9 mouse cellular contexts compared by ENCODE assay signal in the genomic region with DNA sequence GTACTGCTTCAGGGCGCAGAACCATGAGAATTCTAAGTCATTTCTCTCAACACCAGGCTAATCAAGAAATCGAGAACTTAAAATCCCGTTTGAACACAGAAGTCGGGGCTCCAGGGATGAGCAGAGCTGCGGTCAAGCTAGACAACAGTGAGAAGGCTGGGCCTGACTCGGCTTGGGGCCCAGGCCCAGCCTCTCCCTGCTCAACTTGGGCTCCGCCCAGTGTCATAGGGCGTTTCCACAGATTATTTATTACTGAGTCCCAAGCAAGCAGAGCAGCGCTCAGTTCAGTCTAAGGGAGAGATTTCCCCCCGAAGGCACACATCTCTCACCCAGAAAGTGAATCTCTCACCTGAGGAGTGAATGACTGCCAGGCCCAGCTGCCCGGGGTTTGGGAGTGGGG. TPM values are rescaled to one million over a fixed set of nuclear protein-coding genes. Genes with fewer than 3 reads are reported as not detected.
DNase-seq lines count a peak whose midpoint lies in the region; ATAC-seq lines count a peak whose summit lies in the region.
"Had no signal": no experiment of that assay in that cellular context is flagged by ENCODE, and none has a peak within 500 bp of the region (broad histone marks: within the 10 kb centered on the region; RNA-seq: fewer than 3 reads in every experiment).

No protein-coding gene starts in this region.

- H3K4me2 ChIP-seq in midbrain, embryonic 15.5 days, result no peak overlapping the region

- H3K36me3 ChIP-seq in erythroblast, embryonic 14.5 days (ENCODE audit: control insufficient read depth), result peaks cover 86% of the 10 kb centered on the region
- no peaks in the 10 kb centered on the region for H3K36me3 ChIP-seq in midbrain, embryonic 15.5 days (replicated peaks)

- peak overlapping the region; percentile 40 for H3K4me3 ChIP-seq in erythroblast, embryonic 14.5 days (replicated peaks)
- no peak overlapping the region for H3K4me3 ChIP-seq in midbrain, embryonic 15.5 days

- WGBS in midbrain, embryonic 15.5 days, result 83% methylated on average over 11 of the region's 11 CpGs

- H3K27ac ChIP-seq in midbrain, embryonic 15.5 days, result no peak overlapping the region

- no peak for ATAC-seq in inflammation-experienced regulatory T-cells, adult 6 months
- no peak for ATAC-seq in midbrain, embryonic 15.5 days (replicated peaks)

- H3K27me3 ChIP-seq in erythroblast, embryonic 14.5 days (ENCODE audit: control insufficient read depth), result no peaks in the 10 kb centered on the region
- no peaks in the 10 kb centered on the region for H3K27me3 ChIP-seq in midbrain, embryonic 15.5 days (replicated peaks)

- peaks cover 99% of the 10 kb centered on the region for H3K4me1 ChIP-seq in erythroblast, embryonic 14.5 days (ENCODE audit: control insufficient read depth)
- H3K4me1 ChIP-seq in midbrain, embryonic 15.5 days, result no peaks in the 10 kb centered on the region

- no peaks in the 10 kb centered on the region for H3K9me3 ChIP-seq in erythroblast, embryonic 14.5 days (ENCODE audit: control insufficient read depth, low read length)
- no peaks in the 10 kb centered on the region for H3K9me3 ChIP-seq in midbrain, embryonic 15.5 days

- peak; percentile 31 for DNase-seq in embryo, embryonic 11 days
- no peak for DNase-seq in embryo, embryonic 10 days (ENCODE audit: low spot score)
- DNase-seq in kidney, postnatal 36 days, result peak; percentile 37 to 74
- peak; percentile 43 for DNase-seq in mesoderm, embryonic 11.5 days (ENCODE audit: low read depth, low spot score)
- DNase-seq in thymus, postnatal 14 days, result no peak
- DNase-seq: cerebellum, adult 2 months had no signal

- H3K9ac ChIP-seq in midbrain, embryonic 15.5 days, result no peak overlapping the region

RNA-seq across cellular contexts. Expression of gene Emilin2, which starts 52.1 kb away (rescaled TPM):
- 21.3 and 32.0 TPM in 2 replicates for polyA plus RNA-seq in erythroblast, embryonic 14.5 days (2012)
- under 1 TPM; 0.08 to 0.21 (median 0.15) TPM for polyA plus RNA-seq in inflammation-experienced regulatory T-cells, adult 6 months (2017; shearing (Covaris generic))
- 1.2 and 2.0 TPM in 2 replicates for polyA plus RNA-seq in midbrain, embryonic 15.5 days (2015; fragmentation: Nextera tagmentation; extraction: Ambion mirVana)

Comparison
In these comparisons a context has a peak if more than half of its experiments do, and no peak if none do; other contexts are left out.
1. DNase-seq: peak in embryo, embryonic 11 days (single experiment), kidney, postnatal 36 days (2 of 2) and mesoderm, embryonic 11.5 days (single experiment); none in embryo, embryonic 10 days (single experiment) and thymus, postnatal 14 days (single experiment).